Mouse (Mus musculus) MEL (cell line): ENCODE results near the gene Kcnk3.

Experiments used
- CTCF ChIP-seq, 3 experiments: IDR thresholded peaks in 2 of 3; conservative IDR thresholded peaks in 1 of 3; 2 replicates each; pipeline ENCODE4 v1.5.1; 2011 to 2012; ENCODE audit warnings: low read length in 3 of 3, low read depth in 2 of 3, mild to moderate bottlenecking in 2 of 3, improper control_type of control experiment in 1 of 3, inconsistent platforms in 1 of 3, mixed read lengths in 1 of 3, moderate library complexity in 1 of 3; ENCODE audit not compliant: control insufficient read depth in 1 of 3, insufficient read depth in 1 of 3, poor library complexity in 1 of 3, severe bottlenecking in 1 of 3
- MAX ChIP-seq: IDR thresholded peaks from 2 replicates; pipeline ENCODE4 v1.6.1; 2011; ENCODE audit warnings: low read length, improper control_type of control experiment
- MEF2A ChIP-seq: IDR thresholded peaks from 2 replicates; pipeline ENCODE4 v1.6.1; 2014; ENCODE audit warnings: low read depth, mild to moderate bottlenecking, inconsistent platforms, low read length, improper control_type of control experiment; ENCODE audit not compliant: poor library complexity, insufficient replicate concordance, severe bottlenecking; ENCODE audit errors: extremely low read depth
- POLR2A ChIP-seq, 2 experiments: IDR thresholded peaks; 2 replicates each; pipeline ENCODE4 v1.6.1; 2011 to 2012; ENCODE audit warnings: low read length in 2 of 2, mild to moderate bottlenecking in 2 of 2, control low read depth in 1 of 2, improper control_type of control experiment in 1 of 2, low read depth in 1 of 2, moderate library complexity in 1 of 2; ENCODE audit not compliant: control insufficient read depth in 1 of 2, insufficient read depth in 1 of 2, poor library complexity in 1 of 2
- RCOR1 ChIP-seq: IDR thresholded peaks from 2 replicates; pipeline ENCODE4 v1.6.1; 2012; ENCODE audit warnings: low read depth, mild to moderate bottlenecking, inconsistent platforms, low read length, improper control_type of control experiment
- ZC3H11A ChIP-seq: IDR thresholded peaks from 2 replicates; pipeline ENCODE4 v1.6.1; 2012; ENCODE audit warnings: low read depth, mild to moderate bottlenecking, inconsistent platforms, low read length, improper control_type of control experiment

GRCm38 (mm10) chr5:30621211-30621790, 33.3 kb downstream of the Kcnk3 start:
- no peak for TF ChIP-seq POLR2A (IDR thresholded peaks at IDR 0.05; ENCODE audit: control insufficient read depth in 1 of 2, insufficient read depth in 1 of 2, low read depth in 1 of 2, low read length in 2 of 2, poor library complexity in 1 of 2)
- no peak for TF ChIP-seq CTCF (IDR thresholded peaks at IDR 0.05 in 2 of 3, conservative IDR thresholded peaks at IDR 0.05 in 1 of 3; ENCODE audit: control insufficient read depth in 1 of 3, insufficient read depth in 1 of 3, low read depth in 2 of 3, low read length in 3 of 3, poor library complexity in 1 of 3, severe bottlenecking in 1 of 3)
- TF ChIP-seq ZC3H11A: no peak
- no peak for TF ChIP-seq MAX
- no peak for TF ChIP-seq MEF2A
- TF ChIP-seq RCOR1: no peak
